Mouse (Mus musculus): Measurements from ENCODE around the gene Cdk10. TPM values are rescaled to one million over a fixed set of nuclear protein-coding genes. Genes with fewer than 3 reads are reported as not detected.

Gene Cdk10
- total RNA-seq (2014; rRNA removed) (16.9 and 18.2 TPM in 2 replicates), polyA plus RNA-seq (2012; rRNA removed) (29.8 and 45.1 TPM in 2 replicates)

DNA sequence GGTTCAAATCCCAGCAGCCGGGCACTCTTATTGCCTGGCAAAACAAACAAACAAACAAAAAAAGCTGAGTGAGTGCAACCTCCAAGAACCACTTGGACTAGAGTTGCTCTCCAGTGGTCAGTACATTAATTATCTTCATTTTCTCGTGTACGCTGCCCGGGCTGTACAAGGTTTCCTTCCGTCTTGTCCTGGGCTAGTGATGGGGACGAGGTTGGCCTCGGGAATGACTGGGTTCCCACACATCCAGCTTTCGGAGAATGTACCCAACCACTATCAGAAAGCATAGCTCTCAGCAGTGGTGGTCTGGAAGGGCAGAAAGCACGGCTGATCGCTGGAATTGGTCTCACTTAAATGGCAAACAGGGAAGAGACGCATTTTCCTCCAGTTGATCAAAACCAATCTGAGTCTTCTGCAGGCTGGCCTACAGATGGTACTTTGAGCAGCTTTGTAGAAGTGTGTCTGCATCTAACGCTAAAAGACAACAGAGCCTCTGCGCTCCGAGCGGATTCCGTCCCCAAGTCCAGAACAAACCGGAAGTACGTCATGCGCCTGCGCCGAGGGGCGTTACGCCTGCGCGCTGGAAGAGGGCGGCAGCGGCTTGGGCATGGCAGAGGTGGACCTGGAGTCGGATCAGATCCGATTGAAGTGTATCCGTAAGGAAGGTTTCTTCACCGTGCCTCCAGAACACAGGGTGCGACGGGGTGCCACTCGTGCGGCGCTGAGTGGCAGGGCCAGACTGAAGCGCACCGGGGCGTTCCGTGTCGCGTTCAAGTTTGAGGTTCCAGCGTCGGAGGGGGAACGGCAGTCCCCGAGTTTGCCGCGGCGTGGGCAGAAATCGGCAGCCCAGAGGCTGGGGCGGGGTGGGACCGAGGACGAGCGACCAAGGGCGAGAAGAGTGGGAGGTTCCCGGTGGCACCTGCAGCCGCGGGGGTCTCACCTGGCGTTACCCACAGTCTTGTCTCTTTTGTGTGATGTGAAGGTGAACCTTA lies at the start of gene Cdk10:
Gene Cdk10 (plus strand): TSS at position 565 of the 989 bp plus-strand sequence.
- peak; percentile 77 for TF ChIP-seq POLR2A (IDR thresholded peaks at IDR 0.05; ENCODE audit: extremely low read depth, insufficient read depth, low read length)
- no peak for TF ChIP-seq CTCF (IDR thresholded peaks at IDR 0.05; ENCODE audit: low read depth, low read length)
- peak; percentile 86 for DNase-seq (ENCODE audit: extremely low read depth, low read depth, low spot score)
- Histone ChIP-seq H3K9ac (ENCODE audit: low read depth, low read length) (peak within 1 kb of the TSS; percentile 88), H3K4me1 (ENCODE audit: control insufficient read depth, insufficient read depth, low read length) (peaks cover 3% of the 10 kb centered on the region), H3K36me3 (ENCODE audit: control insufficient read depth, insufficient read depth, low read length) (no peaks in the 10 kb centered on the region), H3K27me3 (ENCODE audit: control insufficient read depth, insufficient read depth, low read length) (no peaks in the 10 kb centered on the region), H3K27ac (replicated peaks; ENCODE audit: insufficient read depth, low read depth, low read length) (peak within 1 kb of the TSS; percentile 79), H3K79me2 (ENCODE audit: control insufficient read depth, insufficient read depth, low read length) (no peaks in the 10 kb centered on the region; the same call in 1 of the 2 replicates), H3K4me3 (ENCODE audit: insufficient read depth, low read depth, low read length) (peak within 1 kb of the TSS; percentile 84)
- 2% methylated on average over 59 of the region's 59 CpGs for WGBS

DNA sequence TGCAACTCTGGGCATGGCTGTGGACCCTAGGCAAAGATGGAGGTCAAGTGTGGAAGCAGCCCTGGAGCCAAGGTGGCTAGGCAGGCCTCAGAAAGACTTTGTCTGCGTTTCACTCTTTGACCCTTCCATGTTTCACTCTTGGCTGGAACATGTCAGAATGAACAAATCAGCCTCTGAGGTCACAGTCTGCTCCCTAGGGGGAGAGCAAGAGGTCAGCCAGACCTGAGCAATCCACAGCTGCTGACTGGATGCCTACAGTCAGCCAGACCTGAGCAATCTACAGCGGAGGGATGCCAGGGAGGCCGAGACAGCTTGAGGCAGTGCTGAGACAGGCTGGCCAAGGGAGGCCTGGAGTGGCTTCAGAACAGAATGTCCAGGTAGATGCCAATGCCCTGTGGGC lies 43.3 kb upstream of the Cdk10 start:
- no peak for TF ChIP-seq CTCF (IDR thresholded peaks at IDR 0.05; ENCODE audit: low read depth, low read length)
- TF ChIP-seq POLR2A (IDR thresholded peaks at IDR 0.05; ENCODE audit: extremely low read depth, insufficient read depth, low read length): no peak
- Histone ChIP-seq H3K9ac (ENCODE audit: low read depth, low read length) (peak overlapping the region; percentile 48), H3K4me1 (ENCODE audit: control insufficient read depth, insufficient read depth, low read length) (peaks cover 4% of the 10 kb centered on the region; the same call in 1 of the 2 replicates), H3K4me3 (ENCODE audit: insufficient read depth, low read depth, low read length) (peak overlapping the region; percentile 24), H3K27me3 (ENCODE audit: control insufficient read depth, insufficient read depth, low read length) (no peaks in the 10 kb centered on the region), H3K36me3 (ENCODE audit: control insufficient read depth, insufficient read depth, low read length) (no peaks in the 10 kb centered on the region), H3K27ac (replicated peaks; ENCODE audit: insufficient read depth, low read depth, low read length) (peak overlapping the region; percentile 71), H3K79me2 (ENCODE audit: control insufficient read depth, insufficient read depth, low read length) (no peaks in the 10 kb centered on the region)
- DNase-seq (ENCODE audit: extremely low read depth, low read depth, low spot score): peak; percentile 98
- 45% methylated on average over 3 of the region's 3 CpGs for WGBS

DNA sequence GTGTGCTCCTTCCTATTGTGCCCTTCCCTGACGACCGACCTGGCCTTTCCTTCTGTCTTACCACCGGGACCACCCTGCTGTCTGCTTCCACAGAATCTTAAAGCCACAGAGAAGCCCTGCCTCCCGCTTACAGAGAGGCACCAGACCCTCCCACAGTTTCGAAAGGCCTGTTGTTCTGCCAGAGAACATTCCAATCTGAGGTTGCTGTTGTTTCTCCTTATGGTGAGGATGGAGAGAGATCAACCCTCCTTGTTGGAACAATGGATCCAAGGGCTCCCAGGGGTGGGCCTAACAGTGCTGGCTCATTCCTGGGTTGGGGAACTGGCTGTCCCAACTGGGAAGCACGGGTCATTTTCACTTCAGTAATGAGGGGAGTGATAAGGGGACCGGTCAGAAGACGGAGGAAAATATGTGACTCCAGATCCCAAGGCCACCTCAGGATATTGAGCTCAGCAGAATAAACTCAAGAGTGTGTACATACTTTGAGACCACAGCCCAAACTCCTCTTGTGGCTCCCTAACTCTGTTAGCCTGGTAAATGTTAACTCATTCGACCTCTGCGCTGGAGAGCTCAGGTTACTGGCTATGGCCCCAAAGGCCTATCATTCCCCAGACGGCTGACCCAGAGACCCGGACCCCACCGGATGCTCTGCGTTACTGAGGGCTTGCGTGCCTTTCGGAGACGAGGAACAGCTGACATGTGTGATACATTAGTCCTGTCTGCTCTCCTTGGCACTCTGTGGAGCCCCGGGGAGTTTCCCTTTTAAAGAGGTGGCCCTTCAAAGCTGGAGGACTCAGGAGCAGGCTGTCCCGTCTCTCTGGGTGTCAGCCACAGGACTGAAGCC lies 38.9 kb upstream of the Cdk10 start, which contains the start of gene Dpep1:
Gene Dpep1 (plus strand): TSS at position 677 of the 844 bp plus-strand sequence.
- H3K27me3 ChIP-seq (ENCODE audit: control insufficient read depth, insufficient read depth, low read length): no peaks in the 10 kb centered on the region
- no peak within 1 kb of the TSS; the same call in 1 of the 2 replicates for H3K4me3 ChIP-seq (ENCODE audit: insufficient read depth, low read depth, low read length)
- no peak within 1 kb of the TSS for H3K27ac ChIP-seq (replicated peaks; ENCODE audit: insufficient read depth, low read depth, low read length)
- WGBS: 56% methylated on average over 19 of the region's 19 CpGs
- DNase-seq (ENCODE audit: extremely low read depth, low read depth, low spot score): no peak
- H3K9ac ChIP-seq (ENCODE audit: low read depth, low read length): no peak within 1 kb of the TSS
- no peaks in the 10 kb centered on the region for H3K79me2 ChIP-seq (ENCODE audit: control insufficient read depth, insufficient read depth, low read length)
- H3K4me1 ChIP-seq (ENCODE audit: control insufficient read depth, insufficient read depth, low read length): peaks cover 6% of the 10 kb centered on the region
- TF ChIP-seq POLR2A (IDR thresholded peaks at IDR 0.05; ENCODE audit: extremely low read depth, insufficient read depth, low read length) (no peak), CTCF (IDR thresholded peaks at IDR 0.05; ENCODE audit: low read depth, low read length) (no peak)
- no peaks in the 10 kb centered on the region for H3K36me3 ChIP-seq (ENCODE audit: control insufficient read depth, insufficient read depth, low read length)

DNA sequence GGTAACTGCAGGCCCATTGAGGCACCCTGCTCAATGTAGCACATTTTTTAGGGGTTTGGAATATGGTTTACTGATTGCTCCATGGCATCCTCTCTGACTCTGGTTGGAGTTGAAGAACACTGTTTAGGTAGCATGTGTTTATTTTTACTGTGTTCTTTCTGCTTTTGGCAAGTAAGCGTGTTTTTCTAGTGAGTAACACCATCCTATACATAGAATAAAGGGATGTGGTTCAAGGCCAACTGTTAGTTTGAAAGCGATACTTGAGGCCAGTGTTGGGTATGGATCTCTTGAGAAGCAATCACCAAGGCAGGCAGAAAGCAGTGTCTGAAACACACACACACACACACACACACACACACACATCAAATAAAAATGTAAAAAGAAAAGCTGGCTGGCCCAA lies 36.6 kb upstream of the Cdk10 start:
- no peak for TF ChIP-seq CTCF (IDR thresholded peaks at IDR 0.05; ENCODE audit: low read depth, low read length)
- TF ChIP-seq POLR2A (IDR thresholded peaks at IDR 0.05; ENCODE audit: extremely low read depth, insufficient read depth, low read length): no peak
- Histone ChIP-seq H3K4me1 (ENCODE audit: control insufficient read depth, insufficient read depth, low read length) (peaks cover 6% of the 10 kb centered on the region), H3K9ac (ENCODE audit: low read depth, low read length) (no peak overlapping the region), H3K27ac (replicated peaks; ENCODE audit: insufficient read depth, low read depth, low read length) (no peak overlapping the region), H3K36me3 (ENCODE audit: control insufficient read depth, insufficient read depth, low read length) (no peaks in the 10 kb centered on the region), H3K79me2 (ENCODE audit: control insufficient read depth, insufficient read depth, low read length) (no peaks in the 10 kb centered on the region), H3K27me3 (ENCODE audit: control insufficient read depth, insufficient read depth, low read length) (no peaks in the 10 kb centered on the region), H3K4me3 (ENCODE audit: insufficient read depth, low read depth, low read length) (no peak overlapping the region)
- 83% methylated on average over 2 of the region's 2 CpGs for WGBS
- DNase-seq (ENCODE audit: extremely low read depth, low read depth, low spot score): no peak

GRCm38 (mm10) chr8:123188841-123189240 lies 35.8 kb upstream of the Cdk10 start:
- Histone ChIP-seq H3K9ac (ENCODE audit: low read depth, low read length) (no peak overlapping the region), H3K27ac (replicated peaks; ENCODE audit: insufficient read depth, low read depth, low read length) (no peak overlapping the region), H3K4me1 (ENCODE audit: control insufficient read depth, insufficient read depth, low read length) (peaks cover 6% of the 10 kb centered on the region), H3K36me3 (ENCODE audit: control insufficient read depth, insufficient read depth, low read length) (no peaks in the 10 kb centered on the region), H3K27me3 (ENCODE audit: control insufficient read depth, insufficient read depth, low read length) (no peaks in the 10 kb centered on the region), H3K4me3 (ENCODE audit: insufficient read depth, low read depth, low read length) (no peak overlapping the region), H3K79me2 (ENCODE audit: control insufficient read depth, insufficient read depth, low read length) (no peaks in the 10 kb centered on the region)
- no peak for DNase-seq (ENCODE audit: extremely low read depth, low read depth, low spot score)
- whole genome bisulfite sequencing: 36% methylated on average over 7 of the region's 7 CpGs
- TF ChIP-seq CTCF (IDR thresholded peaks at IDR 0.05; ENCODE audit: low read depth, low read length) (no peak), POLR2A (IDR thresholded peaks at IDR 0.05; ENCODE audit: extremely low read depth, insufficient read depth, low read length) (no peak)
